Mouse (Mus musculus): Measurements from ENCODE around the gene Celf5. TPM values are rescaled to one million over a fixed set of nuclear protein-coding genes. Genes with fewer than 3 reads are reported as not detected.

Celf5 gene
- total RNA-seq, 1 experiment from 2014 or later = 0.48 TPM

DNA sequence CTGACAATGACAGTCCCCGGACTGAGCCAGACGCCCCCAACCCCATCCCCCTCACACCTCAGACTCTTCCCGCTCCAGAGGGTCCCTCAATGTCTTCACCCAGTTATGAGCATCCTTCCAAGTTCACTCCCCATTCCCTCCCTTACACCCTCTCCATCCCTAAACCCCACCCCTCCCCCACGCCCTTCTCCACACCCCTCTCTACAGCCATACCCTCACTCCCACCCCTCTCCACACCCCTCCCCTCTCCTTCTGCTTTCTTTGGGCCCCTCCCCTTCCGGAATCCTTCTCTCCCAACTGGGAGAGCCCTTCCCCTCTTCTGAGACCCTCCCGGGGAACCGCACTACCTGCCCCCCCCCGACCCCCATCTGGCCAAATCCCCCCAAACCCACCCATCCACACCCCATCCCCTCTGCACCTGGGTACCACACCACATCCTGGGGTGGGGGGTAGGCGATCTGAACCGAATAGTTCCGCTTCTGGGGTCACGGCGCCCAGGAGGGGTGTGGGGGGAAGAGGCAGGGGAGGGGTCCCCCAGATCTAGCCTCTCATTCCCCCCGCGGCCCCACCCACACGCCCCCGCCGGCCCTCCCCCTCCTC lies 10.0 kb downstream of the Celf5 start:
- no peak for DNase-seq

DNA sequence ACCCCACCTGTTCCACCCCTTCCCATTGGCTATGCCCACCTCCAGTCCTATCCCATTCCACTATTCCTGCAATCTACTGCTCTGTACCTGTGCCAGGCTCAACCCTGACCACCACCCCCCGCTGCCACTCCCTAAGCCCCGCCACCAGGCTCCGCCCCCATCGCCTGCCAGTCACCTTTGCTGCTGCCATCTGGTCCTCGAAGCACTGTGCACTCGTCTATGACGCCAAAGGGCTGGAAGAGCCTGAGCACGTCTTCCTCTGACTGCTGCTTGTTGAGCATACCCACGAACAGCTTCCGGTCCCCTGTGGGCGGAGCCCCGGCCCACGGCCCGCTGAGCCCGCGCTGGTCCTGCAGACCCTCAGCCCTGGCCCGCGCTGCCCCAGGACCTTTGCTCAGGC lies 12.1 kb downstream of the Celf5 start:
- DNase-seq = no peak

DNA sequence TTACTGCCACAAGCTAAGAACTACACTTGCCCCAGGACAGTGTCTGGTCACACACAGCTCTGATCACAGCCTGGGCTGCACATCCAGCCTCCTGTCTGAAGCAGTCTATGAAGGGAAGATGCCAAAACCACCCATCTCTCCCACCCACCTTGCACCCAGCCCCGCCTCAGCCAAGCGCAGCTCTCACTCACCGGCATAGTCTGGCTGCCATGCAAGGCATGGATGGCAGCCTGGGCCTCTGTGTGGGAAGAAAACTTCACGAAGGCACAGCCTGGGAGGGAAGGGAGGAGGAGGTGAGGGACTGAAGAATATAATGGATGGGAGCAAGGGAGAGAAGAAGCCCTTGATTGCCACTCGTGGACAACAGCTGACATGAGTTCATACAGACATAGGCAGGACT lies 13.3 kb downstream of the Celf5 start:
- peak; percentile 2 for DNase-seq

DNA sequence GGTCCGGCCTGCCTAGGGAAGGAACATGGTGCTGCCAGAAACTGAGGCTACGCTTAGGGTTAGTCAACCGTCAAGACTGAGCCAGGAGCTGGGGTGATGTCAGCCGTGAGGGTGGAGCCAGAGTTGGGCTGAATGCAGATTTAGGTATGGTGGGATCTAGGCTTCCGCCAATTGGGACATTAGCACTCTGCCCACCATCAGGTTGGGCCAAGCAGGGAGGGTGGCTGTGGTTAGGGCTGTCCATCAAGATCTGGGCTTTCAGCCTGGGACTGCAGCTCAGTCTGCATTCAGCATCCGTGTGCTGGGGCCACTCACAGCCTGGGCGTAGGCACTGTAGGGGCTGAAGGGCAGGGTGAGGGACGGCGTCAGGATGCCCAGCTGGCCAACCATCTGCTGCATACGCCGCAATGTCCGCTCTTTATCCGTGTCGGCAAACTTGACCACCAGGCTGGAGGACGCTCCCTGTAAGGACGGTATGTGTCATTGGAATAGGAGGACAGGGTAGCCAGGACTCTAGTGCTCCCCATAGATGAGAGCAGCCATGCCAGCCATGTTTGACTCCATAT lies 14.8 kb downstream of the Celf5 start:
- peak; percentile 2 for DNase-seq

DNA sequence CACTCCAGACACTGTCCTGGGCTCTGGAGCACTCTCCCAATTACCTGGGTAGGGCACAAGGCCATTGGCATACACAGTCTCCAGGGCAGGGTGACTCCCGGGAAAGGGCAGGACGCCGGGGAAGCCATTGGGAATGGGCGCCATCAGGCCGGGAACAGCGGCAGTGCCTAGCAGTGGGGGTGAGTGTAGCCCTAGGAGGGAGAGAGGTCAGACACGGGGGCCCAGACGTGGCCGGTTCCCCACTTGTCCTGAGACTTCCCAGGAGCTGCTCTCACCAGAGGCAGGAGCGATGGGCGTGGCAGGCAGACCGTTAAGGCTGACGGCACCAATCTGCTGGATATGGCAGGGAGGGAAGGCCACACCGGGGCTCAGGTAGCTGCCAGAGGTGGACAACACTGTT lies 15.6 kb downstream of the Celf5 start:
- DNase-seq = peak; percentile 1

DNA sequence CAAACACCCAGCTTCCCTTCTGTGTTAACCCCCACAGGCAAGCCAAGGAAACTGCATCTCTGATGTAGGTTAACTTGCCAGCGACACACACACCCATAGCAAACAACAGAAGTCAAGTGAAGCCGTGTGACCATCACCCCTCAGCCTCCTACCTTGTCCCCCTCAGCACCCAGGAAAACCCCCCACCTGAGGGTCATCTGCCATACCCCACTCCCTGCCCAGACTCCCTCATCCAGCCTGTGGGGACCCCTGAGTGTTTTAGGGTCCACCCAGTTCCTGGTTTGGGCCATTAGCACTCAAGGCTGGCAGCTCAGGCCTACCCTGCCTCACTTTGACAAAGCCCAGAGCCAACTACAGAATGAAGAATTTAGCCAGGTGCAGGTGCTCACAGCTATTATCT lies 16.4 kb downstream of the Celf5 start:
- peak; percentile 1 for DNase-seq

DNA sequence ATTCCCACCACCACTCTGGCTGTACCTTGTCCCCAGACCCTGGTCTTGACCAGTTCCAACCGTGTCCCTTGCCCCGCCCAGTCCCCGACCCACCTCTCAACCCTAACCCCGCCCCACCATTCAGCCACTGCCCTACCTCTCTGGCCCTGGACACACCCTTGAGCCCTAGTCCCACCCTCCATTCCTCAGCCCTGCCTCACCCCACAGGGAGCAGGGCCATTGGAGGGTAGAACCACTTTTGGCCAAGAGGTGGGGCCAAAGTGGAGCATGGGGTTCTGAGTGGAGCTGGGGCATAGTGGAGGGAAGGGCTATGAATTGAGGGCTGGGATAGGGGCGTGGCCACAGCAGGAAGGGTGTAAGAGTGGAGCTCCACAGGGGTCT lies 17.3 kb downstream of the Celf5 start:
- DNase-seq = no peak

DNA sequence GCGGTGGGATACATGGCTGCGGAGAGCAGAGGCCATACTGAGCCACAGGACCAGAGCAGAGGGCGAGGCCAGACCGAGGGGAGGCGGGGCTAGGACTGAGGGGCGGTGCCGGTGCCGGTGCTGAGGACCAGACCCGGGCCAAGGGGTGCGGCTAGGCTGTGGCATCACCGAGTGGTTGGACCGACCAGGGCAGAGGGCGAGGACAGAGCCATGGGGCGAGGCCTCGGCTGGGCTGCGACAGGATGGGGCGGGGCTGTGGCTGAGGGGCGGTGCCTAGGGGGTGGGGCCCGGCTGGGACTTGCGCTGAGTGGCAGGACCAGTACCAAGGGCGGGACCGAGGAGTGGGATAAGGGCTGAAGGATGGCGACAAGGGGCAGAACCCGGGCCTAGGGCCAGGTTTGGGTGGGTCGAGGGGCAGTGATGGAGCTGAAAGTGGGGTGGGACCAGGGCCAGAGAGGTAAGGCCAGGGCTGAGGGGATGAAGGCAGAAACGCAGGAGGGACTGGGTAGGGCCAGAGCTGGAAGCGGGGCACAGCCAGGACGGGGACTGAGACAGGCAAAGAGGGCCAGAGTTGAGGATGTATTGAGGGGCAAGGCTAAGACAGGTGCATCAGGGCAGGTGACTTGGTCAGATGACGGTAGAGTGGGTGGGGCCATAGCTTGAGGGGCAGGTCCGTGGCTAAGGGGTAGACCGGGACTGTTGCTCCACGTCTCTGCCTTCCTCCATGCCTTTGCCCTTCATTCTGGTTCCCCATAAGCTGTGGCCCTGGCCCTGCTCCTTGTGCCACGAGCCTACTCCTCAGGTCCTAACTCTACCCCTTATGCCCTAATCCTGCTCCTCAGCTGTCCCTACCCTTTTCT lies 17.9 kb downstream of the Celf5 start:
- DNase-seq = peak; percentile 84

DNA sequence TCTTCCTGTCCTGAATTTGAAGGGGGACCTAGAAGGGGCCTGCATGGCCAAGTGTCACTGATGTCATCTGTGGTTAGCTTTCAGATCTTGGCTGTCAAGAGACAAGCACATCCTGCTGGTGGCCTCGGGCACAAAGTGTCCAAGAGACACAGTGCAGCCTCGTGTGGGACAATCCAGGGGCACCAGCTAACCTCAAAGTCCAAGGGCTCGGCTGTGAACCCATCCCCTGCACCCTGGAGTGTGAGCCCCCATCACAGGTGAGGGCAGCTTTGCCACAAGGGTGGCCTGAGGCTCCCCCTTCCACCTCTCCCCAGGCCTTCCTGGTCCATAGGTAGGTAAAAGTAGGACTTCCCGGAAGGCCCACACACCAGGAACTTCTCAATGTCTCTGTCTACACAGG lies 19.0 kb downstream of the Celf5 start:
- no peak for DNase-seq

DNA sequence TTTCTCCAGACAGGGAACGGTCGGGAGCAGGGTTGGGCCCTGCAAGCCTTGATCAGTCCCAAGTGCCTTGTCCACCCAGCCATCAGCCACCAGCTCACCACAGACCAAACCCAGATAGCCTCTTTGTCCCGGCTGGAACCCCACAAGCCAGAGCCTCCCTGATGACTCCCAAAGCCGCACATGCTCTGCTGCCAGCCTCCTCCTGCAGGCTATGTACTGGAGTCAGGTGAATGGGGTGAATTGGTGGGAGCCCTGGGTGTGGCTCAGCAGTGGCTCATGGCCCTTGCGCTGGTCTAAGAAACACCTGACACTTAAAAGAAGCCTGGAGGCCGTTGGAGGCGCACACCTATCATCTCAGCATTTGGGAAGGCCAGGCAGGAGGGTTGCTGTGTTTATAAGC lies 19.6 kb downstream of the Celf5 start:
- no peak for DNase-seq

DNA sequence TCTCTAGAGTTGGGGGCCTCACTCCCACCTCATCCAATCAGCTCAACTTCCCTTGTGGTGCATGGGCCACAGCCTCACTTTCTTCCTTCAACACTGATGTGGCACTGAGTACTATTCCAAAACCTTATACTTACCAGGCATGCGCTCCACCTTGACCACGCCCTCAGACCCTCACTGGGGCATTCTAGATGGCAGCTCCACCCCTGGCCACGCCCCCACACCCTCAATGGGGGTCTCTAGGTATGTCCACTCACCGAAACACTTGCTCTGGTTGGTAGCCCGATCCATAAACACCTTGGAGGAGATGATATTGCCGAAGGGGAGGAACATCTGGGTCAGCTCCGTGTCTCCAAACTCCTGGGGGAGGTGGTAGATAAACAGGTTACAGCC lies 20.1 kb downstream of the Celf5 start:
- no peak for DNase-seq

DNA sequence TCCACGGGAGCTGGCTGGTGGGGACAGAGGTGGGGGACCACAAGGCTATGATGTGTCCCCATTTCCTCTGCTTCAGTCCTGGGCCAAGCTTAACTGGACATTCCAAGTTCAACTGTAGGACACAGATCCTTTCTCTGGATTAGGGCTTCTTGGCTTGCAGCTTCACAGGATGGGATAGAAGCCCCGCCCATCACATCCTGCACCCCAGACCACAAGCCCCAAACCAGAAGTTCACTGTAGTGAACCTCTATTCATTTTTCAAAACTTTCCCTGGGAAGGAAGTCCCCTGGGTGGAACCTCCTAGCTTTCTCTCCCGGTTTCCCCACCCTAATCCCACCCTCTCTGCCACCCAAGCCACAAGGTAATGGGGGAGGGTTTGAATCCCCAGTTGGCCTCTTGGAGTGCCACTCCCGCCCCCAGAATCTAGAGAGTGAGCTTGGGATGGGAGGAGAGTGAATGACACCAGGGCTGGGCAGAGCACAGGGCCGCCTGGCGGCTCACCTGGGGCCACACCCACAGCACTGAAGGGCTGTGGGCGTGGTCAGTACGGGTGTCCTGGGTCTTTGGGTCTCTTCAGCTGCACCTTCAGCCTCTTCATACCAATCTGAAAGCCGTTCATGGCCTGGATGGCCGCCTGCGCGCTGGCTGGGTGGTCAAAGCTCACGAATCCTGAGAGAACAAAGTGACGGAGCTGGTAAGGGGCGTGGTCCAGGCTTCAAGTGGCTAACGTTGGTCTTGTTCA lies 20.7 kb downstream of the Celf5 start:
- no peak for DNase-seq

DNA sequence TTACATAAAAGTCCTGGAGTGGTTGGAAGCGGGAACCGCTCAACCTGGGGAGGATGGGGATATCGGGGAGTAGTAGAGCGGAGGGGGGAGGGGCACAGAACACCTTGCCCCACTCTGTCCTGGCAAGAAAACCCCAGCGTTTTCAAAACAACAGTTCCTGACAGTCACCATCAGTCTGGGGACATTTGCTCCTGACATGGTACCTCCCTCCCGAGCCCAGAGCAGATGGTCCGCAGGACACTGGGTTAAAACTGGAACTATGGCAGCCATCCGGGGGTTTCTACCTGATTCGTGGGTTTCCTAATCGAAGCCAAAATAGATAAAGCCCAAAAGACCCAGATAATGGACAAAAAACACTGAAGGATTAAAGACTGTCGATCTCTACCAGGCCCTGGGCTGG lies 21.6 kb downstream of the Celf5 start:
- no peak for DNase-seq

DNA sequence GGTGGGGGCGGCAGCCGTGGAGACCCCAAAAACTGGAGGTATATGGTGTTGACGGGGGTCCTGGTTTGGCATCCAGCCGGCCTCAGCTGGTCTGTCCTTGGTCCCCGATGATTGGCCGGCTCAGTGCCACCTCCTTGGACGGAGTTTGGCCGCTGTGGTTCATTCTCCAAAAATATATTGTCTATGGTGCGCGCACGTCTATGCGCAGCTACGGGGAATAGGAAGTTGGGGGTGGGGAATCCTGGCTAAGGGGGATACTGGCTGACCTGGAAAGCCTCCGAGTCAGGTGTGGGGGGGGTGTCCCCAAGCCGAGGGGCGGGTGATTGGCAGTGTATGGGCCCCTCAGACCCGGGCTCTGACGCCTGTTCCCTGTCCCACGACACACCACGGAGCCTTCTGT lies 22.0 kb downstream of the Celf5 start:
- no peak for DNase-seq

DNA sequence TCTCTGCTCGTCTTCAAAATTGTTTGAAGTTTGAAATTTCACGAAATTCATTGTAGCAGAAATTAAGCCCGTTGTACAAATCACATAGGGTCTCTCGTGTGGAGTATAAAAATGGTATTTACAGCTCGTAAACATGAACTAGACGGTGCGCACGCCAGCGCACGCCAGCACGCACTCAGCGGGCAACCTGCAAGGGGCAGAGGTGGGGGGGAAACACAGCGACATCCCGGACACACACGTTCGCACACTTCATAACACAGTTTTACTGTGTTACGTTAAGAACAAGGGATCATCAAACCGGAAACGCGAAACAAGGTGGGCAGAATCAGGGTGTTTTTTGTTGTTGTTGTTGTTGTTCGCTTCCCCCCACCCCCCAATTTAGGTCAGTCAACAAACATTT lies 23.1 kb downstream of the Celf5 start:
- DNase-seq = no peak

DNA sequence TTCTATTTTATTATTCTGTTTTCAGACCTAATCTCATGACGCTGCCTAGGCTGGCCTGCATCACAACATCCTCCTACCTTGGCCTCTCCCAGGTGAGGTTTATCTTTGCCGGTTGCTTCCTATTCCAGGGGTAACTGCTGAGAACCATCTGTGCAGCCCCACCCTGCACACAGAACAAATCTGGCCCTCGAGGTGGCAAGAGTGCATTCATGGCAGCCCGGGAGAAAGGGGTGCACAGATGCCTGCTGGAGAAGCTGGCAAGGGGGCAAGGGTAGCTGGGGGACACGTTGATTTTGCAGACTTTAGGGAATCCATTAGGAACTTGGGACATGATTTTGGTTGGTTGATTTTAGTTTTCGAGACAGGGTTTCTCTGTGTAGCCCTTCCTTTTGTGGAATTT lies 24.2 kb downstream of the Celf5 start:
- no peak for DNase-seq

DNA sequence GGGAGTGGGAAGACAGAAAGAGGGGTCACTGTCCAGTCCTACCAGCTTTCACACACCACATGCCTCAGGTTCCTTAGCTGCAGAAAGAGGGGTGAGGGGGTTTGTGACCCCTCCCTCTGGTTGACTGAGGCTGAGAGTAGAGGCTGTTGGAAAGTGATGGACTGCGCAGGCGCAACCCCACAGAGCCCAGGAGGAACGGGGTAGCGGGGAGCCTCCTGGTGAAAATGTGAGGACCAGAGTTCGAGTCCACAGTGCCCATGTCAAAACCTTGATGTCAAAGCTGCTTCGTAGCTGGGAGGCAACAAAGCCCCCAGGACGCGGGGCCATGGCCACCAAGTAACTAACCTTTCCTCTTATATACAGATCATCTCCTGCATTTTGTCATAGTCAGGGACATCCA lies 24.9 kb downstream of the Celf5 start:
- DNase-seq = no peak

DNA sequence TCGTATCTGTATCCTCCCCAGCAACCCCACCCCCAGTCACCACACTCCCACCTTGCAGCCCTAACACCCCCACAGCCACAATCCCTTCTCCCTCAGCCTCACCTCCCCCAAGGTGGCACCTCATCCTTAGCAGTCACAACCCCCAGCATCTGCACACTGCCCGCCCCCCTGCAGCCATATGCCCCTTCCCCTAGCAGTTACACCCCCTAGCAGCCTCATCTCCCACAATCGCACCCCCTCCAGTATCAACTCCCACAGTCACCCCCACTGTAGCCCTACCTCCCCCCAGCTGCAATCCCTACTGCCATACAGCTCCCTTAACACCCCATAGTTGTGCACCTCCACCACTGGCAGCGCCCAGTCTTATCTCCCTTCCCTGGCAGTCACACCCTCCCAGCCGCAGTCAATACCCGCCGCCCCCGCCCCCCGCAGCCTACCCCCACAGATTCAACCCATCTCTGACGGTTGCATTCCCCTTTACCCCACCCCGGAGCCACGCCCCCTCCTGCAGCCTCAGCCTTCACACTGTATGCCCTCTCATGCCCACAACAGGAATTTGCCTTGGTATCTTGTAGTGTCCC lies 25.4 kb downstream of the Celf5 start:
- no peak for DNase-seq

DNA sequence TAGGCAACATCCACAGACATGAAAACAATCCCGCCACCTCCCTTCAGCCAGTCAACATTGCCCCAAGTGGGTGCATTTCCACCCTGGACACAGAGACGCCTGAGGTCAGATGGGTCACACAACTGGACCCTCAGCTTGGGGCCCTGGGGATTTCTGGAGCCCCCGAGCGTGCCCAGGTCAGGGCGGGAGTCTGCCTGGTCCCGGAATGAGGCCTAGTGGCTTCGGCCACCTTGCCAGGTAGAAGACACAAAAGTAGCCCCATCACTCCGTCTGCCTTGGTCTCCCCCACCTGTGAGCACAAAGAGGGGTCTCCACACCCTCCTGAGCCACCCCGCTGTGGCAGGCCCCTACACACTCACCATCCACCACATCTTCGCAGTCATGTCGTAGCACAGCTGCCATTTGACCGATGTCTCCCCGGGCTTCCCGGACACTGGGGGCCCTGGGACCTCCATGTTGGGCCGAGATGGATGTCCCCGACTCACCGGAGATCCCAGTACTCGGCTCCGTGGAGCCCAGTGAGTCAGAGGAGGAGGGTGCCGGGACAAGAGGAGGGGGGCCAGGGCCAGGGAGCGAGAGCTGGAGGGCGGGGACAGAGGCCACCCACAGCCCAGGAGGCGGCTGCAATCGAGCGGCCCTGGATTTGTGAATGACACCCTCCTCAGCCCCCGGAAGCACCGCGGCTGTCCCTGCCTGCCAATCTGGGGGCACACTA lies 27.2 kb downstream of the Celf5 start, which contains the start of gene Nfic:
Gene Nfic (minus strand): TSS at position 455 of the 715 bp plus-strand sequence.
- DNase-seq = no peak

DNA sequence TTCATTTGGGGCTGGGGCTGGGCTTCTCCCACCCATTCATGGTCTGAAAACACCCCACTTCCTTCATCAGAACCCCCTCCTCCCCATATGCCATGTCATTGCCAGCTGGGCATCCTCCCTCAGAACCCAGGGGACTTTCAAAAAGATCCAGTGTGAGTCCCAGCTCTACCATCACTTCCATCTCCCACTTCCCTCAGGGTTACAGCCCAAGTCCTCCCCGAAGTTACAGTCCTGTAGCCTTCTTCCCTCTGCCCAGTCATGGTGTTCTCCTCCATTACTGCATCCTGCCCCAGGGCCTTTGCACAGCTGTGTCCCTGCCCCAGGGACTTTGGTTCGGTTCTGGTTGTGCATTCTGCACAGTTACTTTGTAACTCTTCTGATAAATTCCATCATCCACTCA lies 28.4 kb downstream of the Celf5 start:
- DNase-seq = no peak

DNA sequence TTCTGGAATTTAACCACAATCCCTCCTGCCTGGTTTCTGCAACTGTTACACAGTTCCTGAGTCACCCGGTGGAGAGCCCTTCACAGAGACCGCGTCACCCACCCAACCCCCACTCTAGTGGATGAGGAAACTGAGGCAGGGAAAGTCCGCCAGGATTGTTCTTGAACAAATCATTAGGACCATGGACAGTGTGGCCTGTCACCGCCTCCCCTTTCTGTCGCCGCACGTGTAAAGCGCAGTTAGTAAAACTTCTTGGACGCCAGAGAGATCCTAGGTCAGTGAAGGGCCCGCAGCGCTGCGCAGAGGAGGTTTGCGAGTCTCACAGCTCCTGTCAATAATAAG lies 29.6 kb downstream of the Celf5 start:
- peak; percentile 47 for DNase-seq

All from adrenal gland, postnatal 14 days (tissue).